Mouse (Mus musculus) T-helper 1 cell (primary cell): Measurements from ENCODE around the gene Wwox.

ENCODE experiments used
- in situ Hi-C: fragments of 300-600 bp; cut with MboI, MseI; formaldehyde crosslinking; loops from one replicate; pipeline ENCODE4 v1.15.1; 2025; ENCODE audit warnings: high pct_unique_total_duplicates

Wwox gene

DNA sequence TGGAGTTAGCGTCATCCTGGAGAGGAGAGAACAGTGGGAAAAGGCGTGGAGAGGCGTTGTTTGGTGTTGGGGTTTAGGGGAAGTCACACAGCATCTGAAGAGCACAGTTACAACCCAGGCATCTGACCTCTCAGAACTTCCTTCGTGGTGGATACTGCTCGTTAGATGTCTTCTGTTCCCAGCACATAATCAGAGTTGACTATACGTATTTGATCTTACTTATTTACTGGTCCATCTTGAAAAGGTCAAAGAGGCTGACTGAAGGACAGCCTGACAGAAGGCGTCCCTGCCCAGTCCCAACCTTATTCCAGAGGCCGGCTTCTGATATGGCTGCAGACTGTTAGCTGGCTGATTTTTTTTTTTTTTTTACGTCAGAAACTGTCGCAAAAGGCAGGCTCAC is 90.1 kb downstream of the Wwox start:
- in situ Hi-C loops = loop anchor here (25.0 kb wide), 1 partner anchor 1183 kb away; the partner anchor contains the start of gene Maf

DNA sequence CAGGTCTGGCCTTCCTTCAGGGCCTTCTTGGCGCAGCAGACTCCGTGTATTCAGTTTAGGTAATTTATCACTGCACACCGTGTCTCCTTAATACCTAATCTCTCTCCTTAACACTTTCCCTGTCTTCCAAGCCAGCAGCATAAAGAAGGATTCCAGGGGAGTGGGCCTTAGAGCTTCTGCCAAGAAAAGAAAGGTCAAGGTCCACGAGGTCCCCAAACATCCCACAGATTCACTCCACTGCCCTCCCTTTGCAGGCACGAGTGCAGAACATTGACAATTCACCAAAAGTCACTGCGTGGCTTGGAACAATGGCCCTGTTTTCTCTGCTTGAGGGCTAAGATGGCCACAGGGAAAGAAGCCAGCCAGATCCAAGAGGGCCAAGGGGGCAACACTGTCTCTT is 96.7 kb downstream of the Wwox start:
- in situ Hi-C loops = loop anchor here (25.0 kb wide), 1 partner anchor 1176 kb away; the partner anchor contains the start of gene Maf

DNA sequence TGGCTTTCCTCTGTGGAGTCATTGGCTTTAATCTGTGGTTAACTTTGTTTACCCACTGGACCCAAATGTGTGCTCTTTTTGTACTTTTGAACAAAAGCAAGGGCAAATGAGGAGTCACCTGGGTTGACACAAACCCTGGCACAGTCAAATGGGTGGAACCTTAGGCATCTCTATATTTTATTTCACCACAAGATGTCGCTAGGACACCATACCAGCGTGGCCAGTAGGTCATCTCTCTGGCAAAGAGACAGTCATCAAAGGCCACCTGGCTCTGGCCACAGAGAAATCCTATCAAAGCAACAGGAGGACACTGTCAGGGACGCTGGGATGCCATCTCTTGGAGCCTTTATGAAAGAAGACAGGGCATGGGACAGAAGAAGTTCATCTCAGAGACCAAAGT is 101.7 kb downstream of the Wwox start:
- in situ Hi-C loops = loop anchor here (25.0 kb wide), 1 partner anchor 1171 kb away; the partner anchor contains the start of gene Maf

DNA sequence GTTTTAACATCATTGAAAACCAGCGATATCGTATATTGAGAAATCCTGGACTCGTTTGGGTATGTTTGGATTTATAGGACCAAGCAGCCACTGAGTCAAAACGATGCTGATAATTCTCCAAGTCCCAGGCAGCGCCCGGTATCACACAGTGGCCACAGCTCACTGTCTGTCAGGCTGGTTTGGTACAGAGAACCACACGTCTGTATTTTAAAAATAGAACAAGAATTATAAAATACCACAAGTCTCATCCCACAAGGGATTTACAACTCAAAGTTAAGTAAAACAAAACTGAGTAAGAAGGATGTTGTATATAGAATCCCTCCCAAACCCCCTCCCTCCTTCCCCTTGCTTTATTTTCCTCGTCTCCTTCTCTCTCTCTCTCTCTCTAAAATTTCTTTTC is 108.9 kb downstream of the Wwox start:
- in situ Hi-C loops = loop anchor here (25.0 kb wide), 1 partner anchor 1164 kb away; the partner anchor contains the start of gene Maf

DNA sequence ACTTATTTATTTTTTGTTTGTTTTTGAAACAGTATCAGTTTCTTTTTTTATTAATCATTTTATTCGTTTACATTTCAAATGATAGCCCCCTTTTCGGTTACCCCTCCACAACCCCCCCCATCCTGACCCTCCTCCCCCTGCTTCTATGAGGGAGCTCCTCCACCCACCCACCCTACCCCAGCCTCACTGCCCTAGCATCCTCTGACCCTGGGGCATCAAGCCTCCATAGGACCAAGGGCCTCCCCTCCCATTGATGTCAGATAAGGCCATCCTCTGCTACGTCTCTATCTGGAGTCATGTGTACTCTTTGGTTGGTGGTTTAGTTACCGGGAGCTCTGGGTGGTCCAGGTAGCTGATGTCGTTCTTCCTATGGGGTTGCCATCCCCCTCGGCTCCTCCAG is 109.4 kb downstream of the Wwox start:
- in situ Hi-C loops = loop anchor here (25.0 kb wide), 1 partner anchor 1163 kb away; the partner anchor contains the start of gene Maf

DNA sequence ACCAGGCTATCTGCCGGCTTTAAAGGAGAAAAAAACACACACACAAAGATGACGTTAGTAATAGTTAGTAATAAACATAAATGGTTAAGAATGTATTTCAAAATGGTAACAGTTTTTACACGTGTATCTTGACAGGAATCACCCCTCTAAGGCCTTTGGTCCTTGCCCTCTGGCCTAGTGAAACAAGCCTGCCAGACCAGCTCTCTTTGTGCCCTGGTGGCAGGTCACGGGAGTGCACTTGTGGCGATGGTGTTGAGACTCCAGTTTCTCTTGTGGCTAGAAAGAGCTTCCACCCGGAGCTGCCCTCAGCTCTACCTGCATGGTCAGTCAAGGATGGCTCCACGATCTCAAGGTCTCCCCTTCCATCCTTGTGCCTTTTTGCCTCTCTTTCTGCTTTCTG is 110.6 kb downstream of the Wwox start:
- in situ Hi-C loops = no loop called here

DNA sequence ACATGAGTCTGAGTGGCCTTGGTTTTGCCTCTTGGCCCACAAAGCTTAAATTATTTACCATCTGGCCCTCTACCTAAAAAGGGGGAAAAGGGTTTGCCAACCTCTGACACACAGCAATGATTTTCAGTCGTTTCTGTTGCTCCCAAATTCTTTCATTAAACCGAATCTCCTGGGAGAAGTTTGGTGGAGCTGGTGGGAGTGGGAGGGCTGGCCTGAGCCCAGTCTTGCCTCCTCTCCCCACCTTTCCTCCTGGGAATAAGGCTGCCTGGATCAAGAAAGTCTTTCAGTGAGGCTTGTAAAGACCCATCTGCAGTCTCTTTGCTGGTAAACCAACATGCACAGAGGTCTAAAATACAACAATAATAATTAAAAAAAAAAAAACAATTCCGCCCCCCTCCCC is 113.2 kb downstream of the Wwox start:
- in situ Hi-C loops = no loop called here

DNA sequence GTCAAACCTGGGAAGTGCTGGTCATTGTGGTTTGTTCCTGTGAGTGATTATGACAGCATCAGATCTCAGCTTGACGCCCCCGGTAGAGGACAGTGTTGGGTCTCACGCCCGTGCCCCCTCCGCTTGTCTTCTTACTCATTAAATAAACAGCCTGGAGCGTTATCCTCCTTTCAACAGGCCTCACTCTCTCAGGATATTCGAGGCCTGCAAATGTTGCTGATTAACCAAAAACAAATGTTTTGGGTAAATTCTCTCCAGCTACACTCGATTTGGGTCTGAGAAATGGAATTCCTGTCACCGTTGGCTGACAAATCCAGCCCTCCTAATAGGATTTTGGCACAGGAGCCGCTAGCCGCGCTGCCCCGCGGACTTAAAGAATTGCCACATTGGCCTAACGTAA is 115.5 kb downstream of the Wwox start:
- in situ Hi-C loops = no loop called here

DNA sequence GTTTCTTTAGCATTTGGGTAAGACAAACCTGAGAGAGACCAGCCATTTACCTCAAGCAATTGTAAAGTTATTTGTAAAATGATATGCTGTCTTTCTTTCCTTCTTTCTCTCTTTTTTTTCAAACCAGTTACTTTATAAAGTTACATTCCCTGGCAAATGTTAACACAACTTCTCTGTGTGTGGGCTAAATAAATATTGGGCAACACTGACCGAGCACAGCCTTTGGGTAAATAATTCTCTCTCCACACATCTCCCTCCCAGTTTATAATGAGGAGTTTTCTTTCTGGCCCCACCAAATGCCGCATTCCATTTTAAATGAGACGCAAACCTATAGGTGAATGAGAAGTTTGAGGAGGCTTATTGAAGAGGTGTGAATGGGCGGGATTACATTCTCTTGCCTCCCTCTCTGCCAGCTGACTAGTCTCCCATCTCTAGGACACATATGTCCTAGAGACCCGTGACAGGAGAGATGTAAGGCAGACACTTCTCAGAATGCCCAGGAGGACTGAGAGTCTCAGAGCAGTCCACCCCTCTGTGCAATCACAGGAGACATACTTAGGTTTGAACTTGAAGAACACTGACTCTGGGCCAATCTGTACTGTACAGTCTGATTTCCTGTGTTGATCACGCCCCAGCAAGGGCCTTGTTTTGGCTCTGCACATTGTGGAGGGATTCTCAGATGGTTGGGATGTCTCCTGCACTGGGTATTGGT is 116.2 kb downstream of the Wwox start:
- in situ Hi-C loops = no loop called here

DNA sequence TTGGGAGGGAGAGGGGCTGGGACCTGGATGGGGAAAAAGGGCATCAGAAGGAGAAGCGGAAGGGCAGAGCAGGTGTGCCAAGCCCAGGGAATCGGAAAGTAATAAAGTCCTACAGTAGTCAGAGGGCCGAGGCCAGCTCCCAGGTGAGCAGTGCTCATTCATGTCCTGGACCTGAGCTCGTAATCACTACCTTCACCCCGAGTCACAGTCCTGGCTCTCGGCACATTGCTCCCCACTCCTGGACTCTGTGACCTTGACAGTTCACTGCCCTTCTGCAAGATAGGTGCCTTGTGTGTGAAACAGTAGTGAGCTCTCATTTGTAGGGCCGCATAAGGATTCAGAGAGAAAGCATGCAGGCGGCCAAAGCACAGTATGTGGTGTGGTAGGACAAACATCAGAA is 121.7 kb downstream of the Wwox start:
- in situ Hi-C loops = no loop called here

DNA sequence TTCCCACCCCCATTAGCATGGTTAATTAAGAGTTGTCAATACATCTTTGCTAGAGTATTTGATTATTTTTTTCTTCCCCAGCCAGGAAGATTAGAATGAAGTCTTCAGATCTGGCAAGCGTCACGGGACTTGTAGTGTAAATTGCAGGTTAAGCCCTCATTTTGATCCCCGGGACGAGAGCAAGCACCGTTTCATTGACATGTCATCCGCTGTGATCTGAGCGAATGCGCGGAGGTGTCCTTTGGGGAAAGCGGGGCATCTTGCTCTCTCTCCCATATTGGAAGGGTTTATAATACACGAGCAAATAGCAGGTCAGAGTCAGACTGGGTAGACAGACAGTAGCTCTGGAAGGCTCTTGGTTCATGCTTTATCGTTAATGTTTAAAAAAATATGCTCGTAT is 123.0 kb downstream of the Wwox start:
- in situ Hi-C loops = no loop called here

DNA sequence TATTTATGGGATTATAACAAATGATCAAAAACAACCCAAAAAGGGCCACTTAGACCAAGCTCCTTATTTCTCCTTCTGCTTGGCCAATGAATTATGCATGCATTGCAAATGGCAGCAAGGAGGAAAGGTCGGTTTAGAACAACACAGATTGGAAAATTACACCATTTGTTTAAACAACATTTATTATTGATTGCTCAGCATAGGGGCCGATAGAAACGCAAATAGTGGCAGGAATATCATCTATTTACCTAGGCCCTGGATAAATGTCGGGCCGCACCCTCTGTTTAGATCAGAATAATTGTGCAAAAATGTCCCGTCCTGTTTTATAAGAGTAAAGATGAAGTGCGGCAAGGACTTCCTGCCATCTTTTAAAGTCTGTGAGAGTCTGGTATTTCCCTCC is 123.9 kb downstream of the Wwox start:
- in situ Hi-C loops = no loop called here

DNA sequence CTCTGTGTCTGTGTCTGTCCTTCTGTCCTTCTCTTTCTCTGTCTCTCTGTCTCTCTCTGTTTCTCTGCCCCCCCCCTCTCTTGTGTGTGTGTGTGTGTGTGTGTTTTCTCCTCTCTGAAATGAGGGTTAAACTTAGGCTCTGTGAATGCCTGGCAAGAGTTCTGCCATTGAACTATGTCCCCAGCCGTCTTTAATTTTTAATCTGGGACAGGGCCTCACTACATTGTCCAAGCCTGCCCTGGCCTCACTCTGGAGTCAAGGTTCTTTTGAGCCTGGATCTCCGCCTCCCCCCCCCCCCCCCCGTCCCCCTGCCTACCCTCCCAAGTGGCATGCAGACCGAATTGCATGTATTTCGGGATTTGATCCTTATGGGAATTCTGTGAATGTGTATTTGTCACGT is 124.6 kb downstream of the Wwox start:
- in situ Hi-C loops = no loop called here

DNA sequence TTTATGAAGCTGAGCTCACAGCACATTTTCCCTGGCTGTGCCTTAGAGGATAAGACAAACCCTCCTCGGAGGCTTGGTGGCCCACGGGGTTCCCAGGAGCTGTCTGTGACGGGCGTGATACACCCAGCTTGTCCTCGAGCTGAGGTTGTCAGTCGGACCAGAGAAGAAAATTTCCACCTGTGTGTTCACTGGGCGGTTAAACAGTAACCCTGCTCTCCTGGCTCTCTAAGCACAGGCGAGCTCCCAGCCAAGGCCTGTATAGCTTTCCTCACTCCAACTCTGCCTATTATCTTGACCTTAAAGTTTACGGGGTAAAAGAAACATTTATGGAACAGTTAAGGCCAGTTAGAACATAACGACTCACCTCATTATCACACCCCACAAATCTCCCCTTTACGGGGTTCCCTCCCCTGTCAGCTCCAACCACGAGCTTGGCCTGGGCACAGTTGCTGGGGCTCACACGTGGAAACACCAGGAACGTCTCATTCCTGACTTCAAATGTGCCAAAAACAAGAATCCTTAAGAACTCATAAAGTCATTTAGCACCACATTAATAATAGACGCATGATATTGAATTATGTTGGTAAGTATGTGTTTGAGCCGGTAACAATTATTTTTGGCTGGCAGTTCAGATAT is 129.2 kb downstream of the Wwox start:
- in situ Hi-C loops = no loop called here

DNA sequence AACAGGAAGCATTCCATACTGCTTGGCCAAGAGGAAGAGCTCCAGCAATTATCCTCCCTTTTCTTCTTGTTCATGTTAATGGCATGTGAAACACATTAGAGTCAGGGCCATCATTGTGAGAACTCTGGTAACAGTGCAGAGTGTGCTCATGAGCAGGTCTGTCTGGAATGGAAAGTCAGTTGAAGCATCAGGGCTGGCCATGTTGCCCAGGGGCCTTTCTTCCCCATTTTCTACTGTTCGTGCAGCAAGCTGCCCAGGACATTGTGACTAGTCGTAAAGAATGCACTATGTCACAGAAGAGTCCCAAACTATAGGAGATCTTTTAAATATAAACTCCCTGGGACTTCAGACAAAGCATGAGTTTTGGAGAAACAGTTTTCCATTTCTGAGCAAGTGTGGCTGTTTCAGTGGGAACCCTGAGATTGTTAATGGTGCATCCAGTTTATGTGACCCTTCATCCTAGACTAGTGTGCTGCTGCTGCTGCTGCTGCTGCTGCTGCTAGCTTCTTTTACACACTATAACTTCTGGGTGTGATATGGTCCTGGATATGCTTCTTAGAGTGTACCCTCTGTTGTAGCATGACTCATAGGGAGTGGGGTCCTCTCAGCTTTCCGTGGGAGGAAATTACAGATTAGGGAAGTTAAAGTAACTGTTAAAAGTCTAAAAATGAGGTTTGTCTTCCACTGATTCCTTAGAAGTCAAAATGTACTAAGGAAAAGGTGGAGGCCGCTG is 133.7 kb downstream of the Wwox start:
- in situ Hi-C loops = no loop called here

DNA sequence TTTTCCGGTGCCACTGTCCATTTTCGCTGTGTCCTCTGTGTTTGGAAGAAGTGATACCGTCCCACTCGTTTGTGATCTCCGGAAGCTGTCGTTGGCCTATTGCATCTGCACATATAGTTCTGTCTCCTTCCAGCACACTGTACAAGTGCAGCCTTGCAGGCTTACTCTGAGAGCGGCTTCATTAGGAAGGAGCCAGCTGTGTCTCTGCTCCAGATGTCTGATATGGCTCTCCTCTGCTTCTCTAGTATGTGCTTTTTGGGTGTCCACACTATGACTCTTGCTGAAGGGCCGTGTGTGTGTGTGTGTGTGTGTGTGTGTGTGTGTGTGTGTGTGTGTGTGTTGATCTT is 134.3 kb downstream of the Wwox start:
- in situ Hi-C loops = no loop called here

DNA sequence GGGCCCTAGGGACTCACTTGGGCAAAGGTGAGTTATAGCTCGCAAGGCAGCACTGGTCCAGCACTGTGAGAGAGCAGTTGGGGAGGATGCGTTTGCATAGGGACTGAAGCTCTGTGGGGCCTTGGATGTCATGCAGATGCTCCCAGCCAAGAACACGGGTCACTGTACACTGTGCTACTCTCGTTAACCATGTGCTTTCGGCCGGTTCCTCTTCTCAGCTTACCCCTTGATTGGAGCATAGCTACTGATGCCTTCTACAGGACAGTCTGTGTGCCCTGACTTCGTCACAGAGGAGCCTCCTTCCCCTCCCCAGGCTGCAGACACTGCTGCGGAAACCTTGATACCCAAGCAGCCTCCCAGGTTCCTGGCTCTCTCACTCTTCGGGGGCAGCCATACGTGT is 139.8 kb downstream of the Wwox start:
- in situ Hi-C loops = no loop called here

DNA sequence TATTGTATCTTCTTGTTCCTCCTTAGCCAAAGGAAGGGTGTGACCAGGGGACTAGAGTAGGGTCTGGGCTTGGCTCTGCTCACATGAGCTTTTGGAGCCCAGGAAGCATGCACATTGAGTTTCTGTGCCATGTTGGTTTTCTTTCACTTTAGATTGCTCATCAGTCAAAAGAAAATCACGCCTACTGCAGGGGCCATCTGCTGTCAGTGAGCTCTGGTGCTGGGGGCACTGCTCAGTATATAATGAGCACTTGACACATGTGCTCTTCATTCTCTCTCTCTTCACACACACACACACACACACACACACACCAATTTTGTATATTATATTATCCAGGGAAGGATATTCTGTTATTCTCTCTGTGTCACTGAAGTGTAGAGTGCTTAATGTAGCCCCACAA is 141.2 kb downstream of the Wwox start:
- in situ Hi-C loops = no loop called here

DNA sequence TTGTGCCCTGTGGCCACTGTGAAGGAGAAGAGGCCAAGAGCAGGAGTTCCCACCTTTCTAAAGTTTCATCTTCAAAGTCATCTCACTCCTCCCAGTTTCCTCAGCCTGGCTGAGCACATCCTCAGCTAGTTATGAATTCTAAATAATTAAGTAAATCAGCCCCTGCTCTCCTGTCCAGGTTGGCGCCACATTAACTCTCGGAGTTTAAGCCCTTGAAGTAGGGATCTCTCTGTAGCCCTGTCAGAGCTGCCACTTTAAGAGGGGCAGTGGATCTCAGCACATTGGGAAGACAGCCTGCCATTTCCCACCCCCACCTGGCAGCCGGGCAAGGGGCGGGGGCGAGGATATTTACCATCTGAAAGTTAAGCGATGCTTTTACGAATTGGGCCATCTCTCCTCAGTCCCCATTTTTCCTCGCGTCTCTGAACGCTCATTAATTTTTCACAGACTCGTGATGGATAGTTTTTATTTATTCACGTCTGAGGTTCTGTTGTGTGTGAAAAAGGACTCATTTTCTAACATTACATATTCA is 150.9 kb downstream of the Wwox start:
- in situ Hi-C loops = no loop called here

DNA sequence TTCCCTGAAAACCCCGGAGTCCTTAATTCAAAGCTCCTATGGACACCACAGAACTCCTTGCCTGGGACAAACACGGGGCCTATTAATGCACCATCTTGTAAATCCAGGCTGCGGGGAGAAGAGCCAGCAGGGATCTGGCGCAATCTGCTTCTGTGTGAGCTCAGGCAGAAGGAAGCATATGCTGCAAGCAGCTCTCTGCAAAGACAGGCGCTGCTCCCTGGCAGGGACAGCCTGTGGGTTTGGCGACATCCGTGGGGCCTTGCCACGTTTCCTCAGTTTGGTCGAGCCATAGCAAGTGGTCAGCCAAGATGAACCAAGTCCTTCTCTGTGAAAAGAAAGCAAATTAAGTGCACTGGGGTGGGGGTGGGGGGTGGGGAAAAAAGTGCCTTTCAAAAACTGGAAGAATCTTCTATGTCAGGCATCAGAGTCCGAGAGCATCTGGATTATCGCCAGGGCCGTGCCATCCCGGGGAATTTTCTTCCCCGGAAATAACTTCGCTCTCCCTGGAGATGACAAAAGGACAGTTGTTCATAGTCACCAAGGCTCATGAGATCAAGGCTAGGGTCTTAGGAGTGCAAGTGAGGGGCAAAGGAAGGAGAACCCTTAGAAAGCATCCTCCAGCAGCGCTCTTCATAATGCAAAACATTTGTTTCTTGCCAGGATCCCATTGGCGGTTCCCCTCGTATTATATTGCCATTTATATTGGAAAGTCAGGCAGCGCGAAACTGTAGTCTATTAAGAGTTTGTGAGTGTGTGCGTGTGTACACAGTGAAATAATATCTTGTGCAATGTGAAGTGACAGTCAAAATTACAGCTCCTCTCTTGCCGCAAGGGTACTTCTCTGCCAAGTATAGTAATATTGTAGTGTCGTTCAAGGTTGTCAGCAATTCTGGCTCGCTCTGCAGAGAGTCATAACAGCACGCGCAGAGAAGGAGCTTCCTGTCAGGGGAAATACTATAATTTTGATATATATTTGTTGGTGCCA is 152.1 kb downstream of the Wwox start:
- in situ Hi-C loops = no loop called here

DNA sequence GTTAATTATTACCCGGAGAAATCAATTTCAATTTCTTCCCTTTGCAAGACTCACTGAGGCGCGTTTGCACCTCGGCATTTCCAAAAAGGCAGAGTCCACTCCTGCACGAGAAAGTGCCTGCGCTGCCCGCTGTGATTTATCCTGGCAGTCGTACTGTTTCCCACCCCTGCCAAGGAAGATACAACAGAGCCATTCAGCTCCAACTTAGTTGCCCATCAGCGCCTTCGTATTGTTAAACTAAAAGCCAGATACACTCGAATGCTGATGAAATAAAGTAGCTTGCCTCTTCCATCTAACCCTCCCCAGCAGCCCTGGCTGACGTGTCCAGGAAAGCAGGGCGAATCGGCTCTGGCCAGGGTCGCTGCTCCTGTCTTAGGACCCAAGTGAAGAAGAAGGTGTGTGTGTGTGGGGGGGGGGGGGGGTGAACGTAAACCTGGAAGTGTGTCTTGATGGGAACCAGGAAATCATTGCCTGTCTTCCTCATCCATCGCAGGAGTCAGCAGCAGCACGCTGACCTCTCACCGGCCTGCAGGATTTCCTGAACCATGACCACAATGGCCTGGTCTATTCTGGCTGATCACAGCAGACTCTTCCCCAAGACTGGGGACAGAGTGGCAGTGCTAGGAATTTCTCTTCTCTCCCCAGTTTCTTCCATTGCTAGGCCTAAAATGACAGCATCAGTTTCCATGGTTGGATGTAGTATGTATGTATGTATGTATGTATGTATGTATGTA is 154.1 kb downstream of the Wwox start:
- in situ Hi-C loops = no loop called here
